Mouse (Mus musculus): ENCODE data around the gene Ppp1r8. TPM values are rescaled to one million over a fixed set of nuclear protein-coding genes. Genes with fewer than 3 reads are reported as not detected.

Ppp1r8 gene
- polyA plus RNA-seq, 2 experiments = 66.2 to 91.6 TPM

DNA sequence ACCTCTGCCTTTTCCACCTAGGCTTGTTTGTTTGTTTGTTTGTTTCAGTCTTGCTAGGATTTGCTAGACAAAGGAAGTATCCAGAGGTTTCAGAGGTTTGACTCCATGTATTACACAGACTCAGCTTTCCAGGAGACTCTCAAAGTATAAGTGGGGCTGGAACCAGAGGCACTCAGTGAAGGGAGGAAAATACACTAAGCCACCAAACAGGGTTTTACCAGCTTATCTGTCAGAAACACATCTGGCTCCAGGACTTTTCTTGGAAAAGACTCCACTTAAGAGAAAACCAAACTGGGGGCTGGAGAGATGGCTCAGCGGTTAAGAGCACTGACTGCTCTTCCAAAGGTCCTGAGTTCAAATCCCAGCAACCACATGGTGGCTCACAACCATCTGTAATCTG is 17.9 kb upstream of the Ppp1r8 start:
- ATAC-seq (ENCODE audit: low FRiP score, low read depth) (no peak), DNase-seq (ENCODE audit: low spot score) (no peak)
- H3K27me3 ChIP-seq (ENCODE audit: control insufficient read depth, insufficient read depth, low read length) = no peaks in the 10 kb centered on the region
- H3K9me3 ChIP-seq (ENCODE audit: control insufficient read depth, low read length) = no peaks in the 10 kb centered on the region
- H3K9ac ChIP-seq (ENCODE audit: low read depth, low read length, severe bottlenecking) = no peak overlapping the region
- H3K4me2 ChIP-seq (replicated peaks; ENCODE audit: low read depth, low read length, severe bottlenecking) = no peak overlapping the region
- H3K36me3 ChIP-seq (ENCODE audit: control insufficient read depth, insufficient read depth, low read length) = peaks cover 88% of the 10 kb centered on the region
- H3K27ac ChIP-seq (replicated peaks; ENCODE audit: low read depth, low read length) = no peak overlapping the region
- TF ChIP-seq POLR2A (IDR thresholded peaks at IDR 0.05; ENCODE audit: borderline replicate concordance, extremely low read depth, insufficient read depth, insufficient read length) = no peak
- no peak overlapping the region for H3K4me3 ChIP-seq (replicated peaks; ENCODE audit: low read length)
- H3K4me1 ChIP-seq (ENCODE audit: control insufficient read depth, insufficient read depth, low read length) = no peaks in the 10 kb centered on the region
- WGBS = 100% methylated on average over 1 of the region's 1 CpGs

DNA sequence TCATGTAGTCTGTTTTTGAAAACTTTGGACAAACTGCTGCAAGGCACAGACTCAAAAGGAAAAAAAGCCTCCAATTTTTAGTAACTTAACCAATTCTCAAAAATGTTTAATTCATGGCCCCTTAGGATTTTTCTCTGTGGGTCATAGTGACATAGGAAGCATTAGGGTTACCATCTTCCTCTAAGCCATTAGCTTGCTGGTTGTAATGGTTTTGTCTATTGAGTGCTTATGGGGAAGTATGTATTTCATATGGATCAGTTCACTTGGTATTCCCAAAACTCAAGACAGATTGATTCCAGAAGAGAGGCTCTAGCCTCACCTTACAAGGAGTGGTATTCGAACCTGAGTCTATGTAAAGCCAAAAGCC is 719 bp upstream of the Ppp1r8 start:
- no peak for DNase-seq (ENCODE audit: low spot score)
- H3K9ac ChIP-seq (ENCODE audit: low read depth, low read length, severe bottlenecking) = peak overlapping the region; percentile 82; the same call in 1 of the 2 replicates
- peak overlapping the region; percentile 59 for H3K27ac ChIP-seq (replicated peaks; ENCODE audit: low read depth, low read length)
- no peak for TF ChIP-seq POLR2A (IDR thresholded peaks at IDR 0.05; ENCODE audit: borderline replicate concordance, extremely low read depth, insufficient read depth, insufficient read length)
- peak overlapping the region; percentile 57 for H3K4me2 ChIP-seq (replicated peaks; ENCODE audit: low read depth, low read length, severe bottlenecking)
- no peaks in the 10 kb centered on the region for H3K27me3 ChIP-seq (ENCODE audit: control insufficient read depth, insufficient read depth, low read length)
- peaks cover 17% of the 10 kb centered on the region for H3K36me3 ChIP-seq (ENCODE audit: control insufficient read depth, insufficient read depth, low read length)
- no peak for ATAC-seq (ENCODE audit: low FRiP score, low read depth)
- 71% methylated on average over 1 of the region's 1 CpGs for WGBS
- H3K9me3 ChIP-seq (ENCODE audit: control insufficient read depth, low read length) = no peaks in the 10 kb centered on the region
- H3K4me1 ChIP-seq (ENCODE audit: control insufficient read depth, insufficient read depth, low read length) = peaks cover 10% of the 10 kb centered on the region
- peak overlapping the region; percentile 67 for H3K4me3 ChIP-seq (replicated peaks; ENCODE audit: low read length)

DNA sequence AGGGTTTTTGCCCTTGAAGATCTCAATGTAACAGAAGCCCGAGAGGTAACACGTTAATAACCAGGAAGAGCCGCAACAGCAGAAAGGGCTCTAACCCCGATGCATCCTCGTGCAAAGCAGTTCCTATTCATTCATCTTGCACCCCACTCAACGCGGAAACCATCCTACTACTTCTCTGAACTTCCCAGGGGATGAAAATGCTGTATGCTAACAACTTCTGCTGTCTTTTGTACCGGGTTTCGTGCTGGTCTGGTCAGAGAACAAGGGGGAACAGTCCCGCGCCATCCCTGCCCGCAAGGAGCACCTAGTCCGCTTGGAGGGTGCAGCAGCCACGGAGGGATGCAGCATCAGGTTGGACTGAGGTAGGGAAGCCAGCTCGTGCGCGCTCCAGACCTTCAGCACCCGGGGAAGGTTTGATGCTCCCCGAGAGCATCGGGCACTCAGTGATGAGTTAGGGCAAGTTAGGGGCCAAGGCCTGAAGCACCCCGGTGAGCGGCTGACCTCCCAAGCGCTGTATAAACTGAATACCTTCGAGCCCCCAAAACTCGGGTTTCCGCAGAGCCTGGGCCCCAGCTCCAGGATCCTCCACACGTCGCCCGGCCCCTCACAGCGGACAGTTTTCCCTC is 575 bp downstream of the Ppp1r8 start:
- peak overlapping the region; percentile 67 for H3K4me3 ChIP-seq (replicated peaks; ENCODE audit: low read length)
- peaks cover 10% of the 10 kb centered on the region for H3K4me1 ChIP-seq (ENCODE audit: control insufficient read depth, insufficient read depth, low read length)
- peak overlapping the region; percentile 57 for H3K4me2 ChIP-seq (replicated peaks; ENCODE audit: low read depth, low read length, severe bottlenecking)
- TF ChIP-seq POLR2A (IDR thresholded peaks at IDR 0.05; ENCODE audit: borderline replicate concordance, extremely low read depth, insufficient read depth, insufficient read length) = no peak
- ATAC-seq (ENCODE audit: low FRiP score, low read depth) (0 out of 2 replicates have a peak, but pooled peaks have one; percentile 23), DNase-seq (ENCODE audit: low spot score) (no peak)
- peaks cover 30% of the 10 kb centered on the region for H3K36me3 ChIP-seq (ENCODE audit: control insufficient read depth, insufficient read depth, low read length)
- no peaks in the 10 kb centered on the region for H3K9me3 ChIP-seq (ENCODE audit: control insufficient read depth, low read length)
- no peaks in the 10 kb centered on the region for H3K27me3 ChIP-seq (ENCODE audit: control insufficient read depth, insufficient read depth, low read length)
- WGBS = 1% methylated on average over 30 of the region's 30 CpGs
- peak overlapping the region; percentile 40 for H3K27ac ChIP-seq (replicated peaks; ENCODE audit: low read depth, low read length)
- H3K9ac ChIP-seq (ENCODE audit: low read depth, low read length, severe bottlenecking) = peak overlapping the region; percentile 82

DNA sequence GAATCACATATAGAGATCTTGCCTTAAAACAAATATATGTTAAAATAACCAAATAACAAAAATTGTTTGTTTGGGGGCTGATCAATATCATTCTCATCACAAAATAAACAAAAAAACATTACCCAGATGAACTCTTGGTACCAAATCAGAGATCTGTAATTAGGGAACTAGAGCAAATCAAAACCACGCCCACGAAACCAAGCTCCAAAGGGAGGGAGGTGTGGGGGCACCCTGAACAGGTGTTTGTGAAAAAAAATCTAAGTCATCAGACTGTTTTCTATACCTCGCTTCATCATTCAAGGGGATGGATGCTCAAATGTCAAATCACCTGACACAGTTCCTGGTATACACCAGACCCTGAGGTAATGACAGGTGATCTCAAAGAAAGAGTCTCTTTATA is 1.5 kb downstream of the Ppp1r8 start:
- no peak for TF ChIP-seq POLR2A (IDR thresholded peaks at IDR 0.05; ENCODE audit: borderline replicate concordance, extremely low read depth, insufficient read depth, insufficient read length)
- Histone ChIP-seq H3K27me3 (ENCODE audit: control insufficient read depth, insufficient read depth, low read length) (no peaks in the 10 kb centered on the region), H3K4me1 (ENCODE audit: control insufficient read depth, insufficient read depth, low read length) (peaks cover 10% of the 10 kb centered on the region), H3K36me3 (ENCODE audit: control insufficient read depth, insufficient read depth, low read length) (peaks cover 39% of the 10 kb centered on the region), H3K4me3 (replicated peaks; ENCODE audit: low read length) (peak overlapping the region; percentile 67), H3K9ac (ENCODE audit: low read depth, low read length, severe bottlenecking) (peak overlapping the region; percentile 82), H3K9me3 (ENCODE audit: control insufficient read depth, low read length) (no peaks in the 10 kb centered on the region), H3K4me2 (replicated peaks; ENCODE audit: low read depth, low read length, severe bottlenecking) (peak overlapping the region; percentile 57), H3K27ac (replicated peaks; ENCODE audit: low read depth, low read length) (no peak overlapping the region)
- 78% methylated on average over 3 of the region's 3 CpGs for WGBS
- no peak for ATAC-seq (ENCODE audit: low FRiP score, low read depth)
- DNase-seq (ENCODE audit: low spot score) = no peak

DNA sequence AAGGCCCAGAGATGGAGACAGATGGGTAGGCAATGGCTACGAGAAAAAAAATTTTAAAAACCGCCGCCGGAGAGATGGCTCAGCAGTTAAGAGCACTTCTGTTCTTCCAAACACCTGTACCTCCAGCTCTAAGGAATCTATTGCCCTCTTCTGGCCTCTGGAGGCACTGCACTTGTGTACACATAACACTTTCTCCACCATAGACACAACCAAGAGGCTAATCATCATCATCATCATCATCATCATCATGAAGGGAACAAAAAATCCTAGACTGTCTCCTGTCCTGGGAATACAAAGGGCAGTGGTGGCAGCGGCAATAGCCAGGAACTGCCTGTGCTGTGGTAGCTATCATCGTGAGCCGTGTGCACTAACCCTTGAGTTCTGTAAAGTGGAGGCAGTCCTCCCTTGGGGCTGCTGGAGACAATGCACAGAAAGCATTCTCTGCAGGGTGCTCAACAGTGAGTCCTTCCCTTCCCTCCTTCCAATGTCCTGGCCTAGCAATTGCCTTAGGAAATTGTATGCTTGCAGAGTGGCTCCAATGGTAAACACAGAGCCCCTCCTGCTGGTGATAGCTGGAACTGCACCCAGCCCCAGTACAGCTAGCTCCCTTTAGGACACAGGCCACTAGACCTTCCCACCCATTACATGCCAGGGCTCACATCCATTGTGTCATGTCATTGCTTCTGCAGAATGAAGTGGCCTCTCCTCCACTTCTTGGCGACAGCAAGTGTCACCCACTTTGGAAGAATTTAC is 19.2 kb downstream of the Ppp1r8 start:
- Histone ChIP-seq H3K4me2 (replicated peaks; ENCODE audit: low read depth, low read length, severe bottlenecking) (no peak overlapping the region), H3K4me1 (ENCODE audit: control insufficient read depth, insufficient read depth, low read length) (no peaks in the 10 kb centered on the region), H3K9me3 (ENCODE audit: control insufficient read depth, low read length) (0 out of 2 replicates have a peak, but pooled peaks cover 7% of the 10 kb centered on the region), H3K36me3 (ENCODE audit: control insufficient read depth, insufficient read depth, low read length) (peaks cover 42% of the 10 kb centered on the region), H3K27me3 (ENCODE audit: control insufficient read depth, insufficient read depth, low read length) (no peaks in the 10 kb centered on the region), H3K9ac (ENCODE audit: low read depth, low read length, severe bottlenecking) (no peak overlapping the region), H3K27ac (replicated peaks; ENCODE audit: low read depth, low read length) (no peak overlapping the region), H3K4me3 (replicated peaks; ENCODE audit: low read length) (no peak overlapping the region)
- DNase-seq (ENCODE audit: low spot score) (peak; percentile 34), ATAC-seq (ENCODE audit: low FRiP score, low read depth) (no peak)
- 71% methylated on average over 8 of the region's 8 CpGs for WGBS
- TF ChIP-seq POLR2A (IDR thresholded peaks at IDR 0.05; ENCODE audit: borderline replicate concordance, extremely low read depth, insufficient read depth, insufficient read length) = no peak

Data from limb, embryonic 14.5 days (tissue).